Mouse (Mus musculus): Measurements from ENCODE around the gene Hspa8. TPM values are rescaled to one million over a fixed set of nuclear protein-coding genes. Genes with fewer than 3 reads are reported as not detected.

Gene Hspa8
- polyA plus RNA-seq, 1 experiment from 2014 or later: 3,368 TPM

- no peak for DNase-seq (ENCODE audit: low spot score)
- Histone ChIP-seq H3K27ac (no peak overlapping the region), H3K36me3 (no peaks in the 10 kb centered on the region), H3K4me3 (no peak overlapping the region), H3K27me3 (ENCODE audit: insufficient read depth, poor library complexity, severe bottlenecking) (peaks cover 23% of the 10 kb centered on the region), H3K9me3 (no peaks in the 10 kb centered on the region), H3K4me1 (no peaks in the 10 kb centered on the region)
- 50% methylated on average over 2 of the region's 2 CpGs for WGBS
These were observed 50.7 kb downstream of the Hspa8 start for GRCm38 (mm10) chr9:40851515-40851914.

DNA sequence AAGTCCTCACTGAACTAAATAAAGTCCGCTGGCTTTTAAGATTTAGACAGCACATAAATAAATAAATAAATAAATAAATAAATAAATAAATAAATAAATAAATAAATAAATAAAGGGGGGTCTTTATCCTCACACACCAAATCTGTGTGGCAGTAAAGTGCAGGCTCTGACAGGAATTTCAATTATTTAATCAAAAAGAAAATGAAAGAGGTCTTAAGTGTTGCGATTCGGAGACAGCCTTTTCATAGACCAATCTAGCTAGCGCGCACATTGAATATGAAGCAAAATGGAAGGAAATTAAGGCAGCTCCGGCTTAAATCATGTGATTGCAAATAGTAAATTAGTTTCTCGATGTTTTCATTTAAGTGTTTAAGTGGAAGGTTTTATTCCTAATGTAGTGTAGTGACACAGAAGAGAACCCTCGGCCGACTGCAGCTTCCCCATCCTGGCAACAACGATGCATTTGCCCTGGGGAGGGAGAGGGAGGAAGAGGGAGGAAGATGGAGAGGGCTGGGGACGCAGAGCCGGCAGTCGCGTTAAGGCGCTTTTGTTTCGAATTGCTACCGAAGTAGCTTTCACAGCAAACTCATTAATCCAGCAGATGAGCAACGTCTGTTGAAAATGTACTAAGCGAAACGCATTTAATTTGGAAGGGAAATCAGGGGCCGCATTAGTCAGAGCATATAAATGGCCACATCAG is 57.8 kb downstream of the Hspa8 start:
- Histone ChIP-seq H3K4me1 (peaks cover 5% of the 10 kb centered on the region; the same call in 1 of the 2 replicates), H3K27ac (no peak overlapping the region), H3K36me3 (no peaks in the 10 kb centered on the region), H3K27me3 (ENCODE audit: insufficient read depth, poor library complexity, severe bottlenecking) (peaks cover 36% of the 10 kb centered on the region), H3K4me3 (peak overlapping the region; percentile 43), H3K9me3 (no peaks in the 10 kb centered on the region)
- WGBS: 13% methylated on average over 21 of the region's 21 CpGs
- DNase-seq (ENCODE audit: low spot score): no peak

GRCm38 (mm10) chr9:40859196-40859595 is 58.4 kb downstream of the Hspa8 start:
- WGBS: 7% methylated on average over 9 of the region's 9 CpGs
- Histone ChIP-seq H3K27ac (no peak overlapping the region), H3K9me3 (no peaks in the 10 kb centered on the region), H3K4me3 (peak overlapping the region; percentile 43), H3K36me3 (no peaks in the 10 kb centered on the region), H3K27me3 (ENCODE audit: insufficient read depth, poor library complexity, severe bottlenecking) (peaks cover 32% of the 10 kb centered on the region), H3K4me1 (peaks cover 5% of the 10 kb centered on the region; the same call in 1 of the 2 replicates)
- DNase-seq (ENCODE audit: low spot score): no peak

Other genes with a start within 250 kb of the Hspa8 start
- not detected in 2 replicates for gene Gm21915, start 130.4 kb upstream of the Hspa8 start, polyA plus RNA-seq (2016; fragmentation: Nextera tagmentation; extraction: Ambion mirVana)
- gene Clmp, start 115.0 kb upstream of the Hspa8 start, polyA plus RNA-seq (2016; fragmentation: Nextera tagmentation; extraction: Ambion mirVana): 6.2 and 18.4 TPM in 2 replicates
- not detected in 2 replicates for gene Bsx, start 73.1 kb downstream of the Hspa8 start, polyA plus RNA-seq (2016; fragmentation: Nextera tagmentation; extraction: Ambion mirVana)
- gene Jhy, start 163.1 kb downstream of the Hspa8 start, polyA plus RNA-seq (2016; fragmentation: Nextera tagmentation; extraction: Ambion mirVana): 0.09 TPM in 1 of 2 replicates, not detected in the other
- gene Crtam, start 203.6 kb downstream of the Hspa8 start, polyA plus RNA-seq (2016; fragmentation: Nextera tagmentation; extraction: Ambion mirVana): 0.12 and 0.29 TPM in 2 replicates

Measured in heart, embryonic 10.5 days (tissue).